Mouse (Mus musculus) stomach, embryonic 14.5 days (tissue): ENCODE data around the gene Jph3. TPM values are rescaled to one million over a fixed set of nuclear protein-coding genes. Genes with fewer than 3 reads are reported as not detected.

Experiments used
- ATAC-seq: fragments of 200-750 bp; cut with Nextera tagmentation; 2 replicates; pipeline ENCODE4 v1.8.0; 2017; ENCODE audit warnings: low read depth, moderate TSS enrichment; ENCODE audit not compliant: insufficient number of reproducible peaks, insufficient read depth, low FRiP score
- H3K27ac ChIP-seq: fragments of 300-500 bp; sonication (generic); 2 replicates; pipeline ENCODE4 v1.5.1; 2014; ENCODE audit warnings: mild to moderate bottlenecking, low read length, moderate library complexity, mixed read lengths
- H3K27me3 ChIP-seq: fragments of 300-500 bp; sonication (generic); 2 replicates; pipeline ENCODE4 v1.6.1; 2014; ENCODE audit warnings: low read length, control low read depth, mixed read lengths; ENCODE audit not compliant: control insufficient read depth, insufficient read depth
- H3K36me3 ChIP-seq: fragments of 300-500 bp; sonication (generic); 2 replicates; pipeline ENCODE4 v1.6.1; 2014; ENCODE audit warnings: mild to moderate bottlenecking, control low read depth, low read length, moderate library complexity, mixed read lengths; ENCODE audit not compliant: control insufficient read depth, insufficient read depth
- H3K4me1 ChIP-seq: fragments of 300-500 bp; sonication (generic); 2 replicates; pipeline ENCODE4 v1.6.1; 2014; ENCODE audit warnings: low read length, control low read depth, mixed read lengths; ENCODE audit not compliant: control insufficient read depth, insufficient read depth
- H3K4me2 ChIP-seq: fragments of 300-500 bp; sonication (generic); replicated peaks from 2 replicates; pipeline ENCODE4 v1.6.1; 2014; ENCODE audit warnings: low read depth, low read length, control low read depth
- H3K4me3 ChIP-seq: fragments of 300-500 bp; sonication (generic); 2 replicates; pipeline ENCODE4 v1.5.1; 2014; ENCODE audit warnings: low read depth, low read length, control low read depth
- H3K9ac ChIP-seq: fragments of 300-500 bp; sonication (generic); replicated peaks from 2 replicates; pipeline ENCODE4 v1.6.1; 2014; ENCODE audit warnings: low read depth, mild to moderate bottlenecking, control low read depth, low read length, moderate library complexity, mixed read lengths
- H3K9me3 ChIP-seq: fragments of 300-500 bp; sonication (generic); 2 replicates; pipeline ENCODE4 v1.6.1; 2016; ENCODE audit warnings: low read depth, low read length, control low read depth; ENCODE audit not compliant: control insufficient read depth
- WGBS: fragments of 180-500 bp; shearing (Covaris S2); extraction: QIAGEN DNeasy Blood & Tissue Kit; methylation state at CpG from one replicate; pipeline ENCODE4 v1.1.7; 2014; 5-methylcytosine and 5-hydroxymethylcytosine counted together
- polyA plus RNA-seq: library from polyadenylated mRNA; unstranded; fragments of >200 nt; fragmentation: Nextera tagmentation; extraction: Ambion mirVana; gene quantifications from 2 replicates; pipeline ENCODE4 v1.2.1, GENCODE M21; 2014

Jph3 gene
- polyA plus RNA-seq, 1 experiment from 2014 or later: 3.6 TPM

- WGBS: 88% methylated on average over 2 of the region's 2 CpGs
- Histone ChIP-seq H3K27ac (no peak overlapping the region), H3K9me3 (no peaks in the 10 kb centered on the region), H3K4me3 (no peak overlapping the region), H3K4me2 (no peak overlapping the region), H3K36me3 (no peaks in the 10 kb centered on the region), H3K27me3 (no peaks in the 10 kb centered on the region), H3K9ac (no peak overlapping the region), H3K4me1 (peaks cover 6% of the 10 kb centered on the region; the same call in 1 of the 2 replicates)
- no peak for ATAC-seq
These were observed 102.6 kb downstream of the Jph3 start for GRCm38 (mm10) chr8:121832061-121832460.

- Histone ChIP-seq H3K4me2 (no peak overlapping the region), H3K36me3 (no peaks in the 10 kb centered on the region), H3K9ac (no peak overlapping the region), H3K9me3 (no peaks in the 10 kb centered on the region), H3K4me1 (peaks cover 6% of the 10 kb centered on the region; the same call in 1 of the 2 replicates), H3K27ac (no peak overlapping the region), H3K4me3 (no peak overlapping the region), H3K27me3 (no peaks in the 10 kb centered on the region)
- 16% methylated on average over 6 of the region's 6 CpGs for WGBS
- ATAC-seq: no peak
These were observed 103.1 kb downstream of the Jph3 start for GRCm38 (mm10) chr8:121832503-121832902.

- Histone ChIP-seq H3K36me3 (no peaks in the 10 kb centered on the region), H3K9me3 (no peaks in the 10 kb centered on the region), H3K27me3 (no peaks in the 10 kb centered on the region), H3K4me3 (no peak overlapping the region), H3K4me2 (no peak overlapping the region), H3K27ac (no peak overlapping the region), H3K9ac (no peak overlapping the region), H3K4me1 (no peaks in the 10 kb centered on the region)
- WGBS: 54% methylated on average over 8 of the region's 8 CpGs
- no peak for ATAC-seq
These were observed 111.8 kb downstream of the Jph3 start for GRCm38 (mm10) chr8:121841242-121841641.

GRCm38 (mm10) chr8:121842064-121842955 lies 112.9 kb downstream of the Jph3 start:
- Histone ChIP-seq H3K9ac (no peak overlapping the region), H3K4me1 (no peaks in the 10 kb centered on the region), H3K36me3 (no peaks in the 10 kb centered on the region), H3K27ac (no peak overlapping the region), H3K4me3 (no peak overlapping the region), H3K4me2 (no peak overlapping the region), H3K9me3 (no peaks in the 10 kb centered on the region), H3K27me3 (no peaks in the 10 kb centered on the region)
- WGBS: 88% methylated on average over 8 of the region's 8 CpGs
- no peak for ATAC-seq

GRCm38 (mm10) chr8:121843184-121843733 lies 113.8 kb downstream of the Jph3 start:
- no peak for ATAC-seq
- H3K9ac ChIP-seq: no peak overlapping the region
- no peaks in the 10 kb centered on the region for H3K27me3 ChIP-seq
- H3K36me3 ChIP-seq: no peaks in the 10 kb centered on the region
- no peaks in the 10 kb centered on the region for H3K9me3 ChIP-seq
- H3K4me2 ChIP-seq: no peak overlapping the region
- no peak overlapping the region for H3K27ac ChIP-seq
- H3K4me1 ChIP-seq: no peaks in the 10 kb centered on the region
- H3K4me3 ChIP-seq: no peak overlapping the region
- WGBS: 82% methylated on average over 3 of the region's 3 CpGs

Other genes starting within 250 kb of the Jph3 start
- gene 1700018B08Rik, start 185.3 kb upstream of the Jph3 start, polyA plus RNA-seq: not detected in 2 replicates
- 14.2 and 15.0 TPM in 2 replicates for gene Fbxo31, start 150.8 kb upstream of the Jph3 start, polyA plus RNA-seq
- 240 and 249 TPM in 2 replicates for gene Map1lc3b, start 139.3 kb upstream of the Jph3 start, polyA plus RNA-seq
- 28.7 TPM in 2 replicates for gene Zcchc14, start 76.7 kb upstream of the Jph3 start, polyA plus RNA-seq
- gene Klhdc4, start 99.9 kb downstream of the Jph3 start, polyA plus RNA-seq: 35.8 and 38.5 TPM in 2 replicates
- 17.1 and 19.7 TPM in 2 replicates for gene Slc7a5, start 178.1 kb downstream of the Jph3 start, polyA plus RNA-seq
- gene Car5a, start 215.3 kb downstream of the Jph3 start, polyA plus RNA-seq: not detected in 2 replicates
- 33.8 and 42.4 TPM in 2 replicates for gene Banp, start 220.1 kb downstream of the Jph3 start, polyA plus RNA-seq